9 mouse cellular contexts compared by ENCODE assay signal in genomic region chr6:145598794-145599555, GRCm38 (mm10). TPM values are rescaled to one million over a fixed set of nuclear protein-coding genes. Genes with fewer than 3 reads are reported as not detected.
DNase-seq lines count a peak whose midpoint lies in the region; ATAC-seq and TF ChIP-seq lines count a peak whose summit lies in the region.
"Had no signal": no experiment of that assay in that cellular context is flagged by ENCODE, and none has a peak within 500 bp of the region (broad histone marks: within the 10 kb centered on the region; RNA-seq: fewer than 3 reads in every experiment).

No protein-coding gene starts in this region.

- no peak overlapping the region for H3K9ac ChIP-seq in kidney, embryonic 16.5 days (replicated peaks; ENCODE audit: low read length)
- H3K9ac ChIP-seq in stomach, embryonic 15.5 days = no peak overlapping the region
- H3K9ac ChIP-seq: midbrain, embryonic 12.5 days had no signal

- no peak overlapping the region for H3K4me2 ChIP-seq in kidney, embryonic 16.5 days (replicated peaks; ENCODE audit: low read depth, low read length)
- 0 out of 2 replicates have a peak overlapping the region, but pooled peaks have one; percentile 11 for H3K4me2 ChIP-seq in stomach, embryonic 15.5 days
- H3K4me2 ChIP-seq: midbrain, embryonic 12.5 days had no signal

- H3K27me3 ChIP-seq in spleen, adult 2 months (ENCODE audit: control insufficient read depth, insufficient read depth, low read length) = no peaks in the 10 kb centered on the region
- H3K27me3 ChIP-seq in kidney, embryonic 16.5 days (ENCODE audit: insufficient read depth, low read length) = no peaks in the 10 kb centered on the region
- no peaks in the 10 kb centered on the region for H3K27me3 ChIP-seq in stomach, embryonic 15.5 days (replicated peaks)
- H3K27me3 ChIP-seq: midbrain, embryonic 12.5 days had no signal

- no peak for TF ChIP-seq POLR2A in spleen, adult 2 months (IDR thresholded peaks at IDR 0.05; ENCODE audit: low read depth, low read length)

- H3K4me1 ChIP-seq in spleen, adult 2 months (ENCODE audit: control insufficient read depth, insufficient read depth, insufficient read length) = no peaks in the 10 kb centered on the region
- H3K4me1 ChIP-seq in kidney, embryonic 16.5 days (ENCODE audit: insufficient read depth, low read length) = peaks cover 19% of the 10 kb centered on the region
- peaks cover 18% of the 10 kb centered on the region for H3K4me1 ChIP-seq in stomach, embryonic 15.5 days

- H3K36me3 ChIP-seq in spleen, adult 2 months (ENCODE audit: control insufficient read depth, insufficient read depth, low read length) = no peaks in the 10 kb centered on the region
- no peaks in the 10 kb centered on the region for H3K36me3 ChIP-seq in kidney, embryonic 16.5 days (ENCODE audit: insufficient read depth, low read length)
- H3K36me3 ChIP-seq in stomach, embryonic 15.5 days = no peaks in the 10 kb centered on the region
- H3K36me3 ChIP-seq: midbrain, embryonic 12.5 days had no signal

- peak; percentile 79 for ATAC-seq in kidney, embryonic 16.5 days (ENCODE audit: low FRiP score, low TSS enrichment)
- ATAC-seq in stomach, embryonic 15.5 days (ENCODE audit: insufficient read depth, low FRiP score, low read depth) = peak; percentile 88

- H3K27ac ChIP-seq in spleen, adult 2 months (ENCODE audit: insufficient read depth, low read length) = no peak overlapping the region
- H3K27ac ChIP-seq in kidney, embryonic 16.5 days (ENCODE audit: low read length) = 0 out of 2 replicates have a peak overlapping the region, but pooled peaks have one; percentile 23
- peak overlapping the region; percentile 68; the same call in 1 of the 2 replicates for H3K27ac ChIP-seq in stomach, embryonic 15.5 days
- H3K27ac ChIP-seq: midbrain, embryonic 12.5 days had no signal

- H3K9me3 ChIP-seq in kidney, embryonic 16.5 days (ENCODE audit: low read length) = no peaks in the 10 kb centered on the region
- H3K9me3 ChIP-seq in stomach, embryonic 15.5 days = no peaks in the 10 kb centered on the region
- H3K9me3 ChIP-seq: midbrain, embryonic 12.5 days had no signal

- peak; percentile 34 for DNase-seq in adrenal gland, adult 8-10 months
- DNase-seq in adrenal gland, adult 18-20 months (ENCODE audit: low spot score in 2 of 2) = no peak
- peak; percentile 12 to 13 for DNase-seq in spleen, adult 2 months (ENCODE audit: low read depth in 1 of 2, low spot score in 2 of 2)
- no peak for DNase-seq in spleen, postnatal 14 days (ENCODE audit: low spot score in 2 of 2)
- DNase-seq in heart, adult 18-20 months = no peak
- DNase-seq in T-cell, adult 2 months (ENCODE audit: low spot score) = no peak

- TF ChIP-seq CTCF in spleen, adult 2 months (IDR thresholded peaks at IDR 0.05; ENCODE audit: extremely low read depth, insufficient read depth, insufficient read length, insufficient replicate concordance) = no peak

- 63% methylated on average over 11 of the region's 11 CpGs for WGBS in spleen, adult 2 months
- 31% methylated on average over 11 of the region's 11 CpGs for WGBS in kidney, embryonic 16.5 days
- WGBS in stomach, embryonic 15.5 days = 38% methylated on average over 11 of the region's 11 CpGs

- no peak overlapping the region for H3K4me3 ChIP-seq in spleen, adult 2 months (ENCODE audit: extremely low read depth, insufficient read depth, insufficient read length)
- H3K4me3 ChIP-seq in kidney, embryonic 16.5 days (ENCODE audit: low read length) = no peak overlapping the region
- H3K4me3 ChIP-seq in stomach, embryonic 15.5 days (replicated peaks) = no peak overlapping the region
- H3K4me3 ChIP-seq: midbrain, embryonic 12.5 days had no signal

RNA-seq across cellular contexts. Expression of gene Lmntd1, which starts 15.1 kb away (rescaled TPM):
- total RNA-seq in adrenal gland, adult 8-10 months (2022) = under 1 TPM; 0.26 to 0.89 (median 0.65) TPM
- under 1 TPM; 0.51 to 0.66 TPM for total RNA-seq in adrenal gland, adult 18-20 months (2021)
- polyA plus RNA-seq in spleen, adult 2 months (2012; rRNA removed) = 0.04 TPM in 1 of 2 replicates, not detected in the other
- polyA plus RNA-seq in kidney, embryonic 16.5 days (2015; fragmentation: Nextera tagmentation; extraction: Ambion mirVana) = 1.6 and 1.8 TPM in 2 replicates
- polyA plus RNA-seq in stomach, embryonic 15.5 days (2015; fragmentation: Nextera tagmentation; extraction: Ambion mirVana) = 0.97 and 1.3 TPM in 2 replicates
- total RNA-seq in heart, adult 18-20 months (2021) = 1 to 10 TPM; 2.2 to 2.3 TPM

RNA-seq across cellular contexts. Expression of gene Tuba3b, which starts 16.6 kb away (rescaled TPM):
- total RNA-seq in adrenal gland, adult 8-10 months (2022) = under 1 TPM in 1 of 4 experiments, not detected in 3; 0.26 TPM
- not detected for total RNA-seq in adrenal gland, adult 18-20 months (2021)
- polyA plus RNA-seq in spleen, adult 2 months (2012; rRNA removed) = not detected in 2 replicates
- 0.31 TPM in 1 of 2 replicates, not detected in the other for polyA plus RNA-seq in kidney, embryonic 16.5 days (2015; fragmentation: Nextera tagmentation; extraction: Ambion mirVana)
- polyA plus RNA-seq in stomach, embryonic 15.5 days (2015; fragmentation: Nextera tagmentation; extraction: Ambion mirVana) = not detected in 2 replicates
- total RNA-seq in heart, adult 18-20 months (2021) = under 1 TPM; 0.30 to 0.41 TPM
- polyA plus RNA-seq: midbrain, embryonic 12.5 days had no signal

Comparison
In these comparisons a context has a peak if more than half of its experiments do, and no peak if none do; other contexts are left out.
1. DNase-seq: peak in adrenal gland, adult 8-10 months (single experiment) and spleen, adult 2 months (2 of 2); none in adrenal gland, adult 18-20 months (0 of 2), spleen, postnatal 14 days (0 of 2), heart, adult 18-20 months (0 of 2) and T-cell, adult 2 months (single experiment).